Mouse (Mus musculus) liver, adult 2 months (tissue): ENCODE results near the gene Igf1r.

Experiments
- CTCF ChIP-seq: fragments of 200-500 bp; IDR thresholded peaks from 2 replicates; pipeline ENCODE4 v1.5.1; 2011; ENCODE audit warnings: low read depth, low read length, control low read depth
- POLR2A ChIP-seq: fragments of 200-500 bp; IDR thresholded peaks from 2 replicates; pipeline ENCODE4 v1.6.1; 2011; ENCODE audit warnings: low read length, control low read depth; ENCODE audit not compliant: insufficient read depth; ENCODE audit errors: extremely low read depth

GRCm38 (mm10) chr7:67954591-67955185, 2.1 kb downstream of the Igf1r start:
- no peak for TF ChIP-seq CTCF
- no peak for TF ChIP-seq POLR2A
